Mouse (Mus musculus) lung, postnatal 36 days (tissue): ENCODE results near the gene Gpr19.
A peak's percentile ranks its signal among the peaks of the same experiment; 100 is the strongest.

ENCODE experiments used
- DNase-seq: peaks from one replicate; pipeline ENCODE4 v3.0.0; 2022; ENCODE audit warnings: mixed read lengths

Gene Gpr19

DNA sequence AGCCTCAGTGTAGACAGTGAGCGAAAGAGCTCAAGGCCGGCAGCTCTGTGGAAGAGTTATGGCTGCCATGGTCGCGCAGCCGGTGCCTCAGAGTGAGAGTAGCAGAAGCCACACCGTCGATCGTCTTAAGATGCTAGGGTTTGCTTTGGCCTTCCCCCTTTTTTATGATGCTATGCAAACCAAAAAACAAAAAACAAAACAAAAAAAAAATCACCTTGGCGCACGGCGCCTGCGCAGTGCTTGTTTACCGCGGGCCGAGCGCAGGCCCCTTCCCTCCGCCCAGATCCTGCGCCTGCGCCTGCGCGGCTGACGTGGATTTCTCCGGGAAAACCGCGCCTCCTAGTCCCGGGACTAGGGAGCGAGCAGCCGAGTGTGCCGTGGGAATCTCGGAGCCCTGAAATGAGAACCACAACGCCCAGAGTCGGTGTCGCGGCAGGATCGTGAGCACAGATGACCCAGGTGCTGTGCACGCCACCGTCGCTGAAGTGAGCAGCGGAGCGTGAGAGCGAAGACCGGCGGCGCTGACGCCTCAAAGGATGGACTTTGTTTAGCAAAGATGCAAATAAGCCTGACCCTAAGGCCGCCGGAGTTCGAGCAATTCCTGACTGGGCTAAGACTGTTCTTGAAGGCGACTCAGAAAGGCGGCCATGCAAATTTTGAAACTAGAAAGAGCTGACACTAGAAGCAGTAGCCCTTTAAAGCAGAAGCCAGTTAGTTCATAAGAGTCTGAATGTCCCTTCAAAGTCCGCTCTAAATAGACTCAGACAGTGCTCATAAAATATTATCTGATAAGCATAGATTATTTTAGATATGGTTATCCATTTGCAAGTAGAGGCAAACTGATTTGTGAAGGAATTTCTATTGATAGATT lies at the start of gene Gpr19:
Gpr19 (minus strand) TSS at position 484 of the 871 bp plus-strand sequence.
- DNase-seq = peak; percentile 93

DNA sequence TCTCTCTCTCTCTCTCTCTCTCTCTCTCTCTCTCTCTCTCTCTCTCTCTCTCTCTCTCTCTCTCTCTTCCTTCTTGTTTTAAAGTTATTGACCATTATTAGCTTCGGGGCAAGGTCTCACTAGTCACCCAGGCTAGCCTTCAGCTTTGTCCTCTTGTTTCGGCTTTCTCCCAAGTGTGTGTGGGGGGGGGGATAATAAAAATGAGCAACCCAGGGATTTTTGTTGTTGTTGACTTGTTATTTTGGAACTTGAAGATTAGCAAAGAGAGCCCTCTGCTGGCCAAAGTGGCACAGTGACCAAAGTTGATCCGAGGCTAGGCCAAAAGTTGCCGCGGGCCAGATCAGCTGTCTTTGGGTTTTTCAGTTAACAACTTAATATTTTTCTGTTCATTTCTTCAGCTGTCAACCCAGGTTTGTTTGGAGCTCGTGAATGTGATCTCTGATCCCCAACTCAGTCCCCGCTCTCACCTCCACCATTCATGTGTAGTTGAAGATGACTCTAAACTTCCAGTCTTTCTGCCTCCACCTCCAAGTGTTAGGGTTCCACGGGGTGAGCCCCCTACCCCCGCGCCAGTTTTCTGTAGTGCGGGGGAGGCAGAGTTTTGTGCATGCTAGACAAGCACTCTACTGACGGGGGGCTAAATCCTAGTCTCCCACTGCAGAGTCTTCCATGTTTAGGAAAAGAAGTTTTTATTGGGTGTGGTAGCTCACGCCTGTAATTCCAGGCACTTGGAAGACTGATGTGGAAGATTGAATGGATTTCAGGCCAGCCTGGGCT lies 49.1 kb upstream of the Gpr19 start:
- DNase-seq = peak; percentile 90

DNA sequence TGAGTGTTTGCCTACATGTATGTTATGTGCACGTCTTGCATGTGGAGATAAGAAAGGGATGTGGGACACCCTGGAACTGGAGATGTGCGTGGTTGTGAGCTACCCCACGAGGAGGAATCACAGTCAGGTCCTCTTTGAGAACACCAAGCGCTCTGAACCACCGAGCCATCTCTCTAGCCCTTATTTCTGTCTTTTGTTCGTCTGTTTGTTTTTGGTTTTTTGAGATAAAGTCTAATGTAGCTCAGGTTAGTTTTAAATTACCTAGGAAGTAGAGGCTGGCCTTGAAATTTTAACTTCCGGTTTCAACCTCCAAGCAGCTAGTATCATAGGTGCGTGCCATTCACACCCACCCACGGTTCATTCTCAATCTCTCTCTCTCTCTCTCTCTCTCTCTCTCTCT lies 48.5 kb upstream of the Gpr19 start:
- no peak for DNase-seq

DNA sequence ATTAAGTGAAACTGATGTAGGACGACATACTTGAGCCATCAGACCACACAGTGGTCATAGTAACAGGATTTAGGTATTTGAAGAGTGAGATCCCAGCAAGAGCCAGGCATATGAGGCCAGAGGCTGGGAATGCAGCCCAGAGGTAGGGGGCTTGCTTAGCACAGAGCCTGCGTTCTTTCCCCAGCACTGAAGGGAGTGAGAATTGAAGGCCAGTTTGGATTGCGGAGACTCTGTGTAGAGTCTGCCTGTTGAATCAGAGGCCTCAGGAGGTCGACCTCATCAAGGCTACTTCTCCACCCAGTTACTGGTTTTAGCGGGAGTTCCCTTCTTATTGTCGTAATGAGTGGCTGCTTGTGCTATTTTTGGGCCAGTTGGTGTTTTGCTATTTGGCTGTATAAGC lies 47.7 kb upstream of the Gpr19 start:
- no peak for DNase-seq

DNA sequence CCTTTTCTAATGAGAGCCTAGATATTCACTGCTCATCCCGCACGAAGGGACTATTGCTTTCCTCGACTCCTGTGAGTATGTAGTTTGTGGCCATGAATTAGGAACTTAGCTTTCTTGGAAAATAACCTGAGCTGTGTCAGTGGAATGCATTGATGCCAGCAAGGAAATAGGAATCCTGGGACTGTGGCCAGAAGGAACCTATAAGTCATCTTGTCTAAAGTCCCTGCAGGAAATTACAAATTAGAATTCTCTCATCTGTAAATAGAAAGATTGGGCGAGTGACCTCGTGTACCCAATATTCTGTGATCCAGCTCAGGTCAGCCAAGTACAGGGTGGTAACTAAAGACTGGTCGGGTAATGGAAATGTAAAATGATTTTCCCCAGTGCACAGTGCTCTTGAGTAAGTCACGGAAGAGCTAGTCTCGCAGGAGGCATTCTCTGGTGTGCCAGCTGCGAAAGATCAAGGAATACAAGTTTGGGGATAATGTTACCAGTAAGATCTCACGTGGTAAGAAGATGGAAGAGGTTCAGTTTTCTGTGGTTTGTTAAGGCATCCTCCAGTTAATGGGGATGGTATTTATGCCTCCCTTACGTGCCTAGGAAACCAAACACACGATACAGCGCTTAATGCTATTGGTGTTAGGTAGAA lies 45.5 kb upstream of the Gpr19 start:
- peak; percentile 23 for DNase-seq

DNA sequence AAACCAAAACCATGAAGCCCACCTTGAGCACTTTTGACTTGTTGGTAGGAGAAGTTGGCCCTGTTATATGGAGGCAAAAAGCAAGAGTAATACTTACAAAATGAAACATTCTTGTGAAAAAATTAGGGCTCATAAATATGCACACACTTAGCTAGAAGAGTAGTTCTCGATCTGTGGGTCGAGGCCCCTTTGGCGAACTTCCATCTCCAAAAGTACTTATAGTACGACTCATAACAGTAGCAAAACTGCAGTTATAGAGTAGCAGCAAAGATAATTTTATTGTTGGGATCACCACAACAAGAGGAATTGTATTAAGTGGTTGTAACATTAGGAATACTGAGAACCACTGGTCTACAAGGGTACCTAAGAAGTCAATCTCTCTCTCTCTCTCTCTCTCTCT lies 41.4 kb upstream of the Gpr19 start:
- DNase-seq = no peak

DNA sequence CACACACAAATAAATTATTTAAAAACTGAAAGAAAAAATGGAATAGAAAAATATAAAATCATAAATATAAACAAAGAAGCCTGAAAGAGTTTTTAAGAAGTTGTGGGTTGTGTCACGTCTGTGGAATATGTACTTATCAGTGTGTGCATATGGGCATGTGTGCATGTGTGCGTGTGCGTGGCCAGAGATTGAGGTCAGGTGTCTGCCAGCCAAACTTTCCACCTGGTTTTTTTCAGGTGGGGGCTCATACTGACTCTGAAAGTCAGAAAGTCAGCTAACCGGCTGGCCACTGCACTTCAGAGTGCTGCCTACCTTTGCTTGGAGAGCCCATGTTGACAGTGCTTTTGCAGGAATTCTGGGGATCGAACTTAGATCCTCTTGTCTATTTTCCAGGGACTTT lies 35.9 kb upstream of the Gpr19 start:
- DNase-seq = no peak

DNA sequence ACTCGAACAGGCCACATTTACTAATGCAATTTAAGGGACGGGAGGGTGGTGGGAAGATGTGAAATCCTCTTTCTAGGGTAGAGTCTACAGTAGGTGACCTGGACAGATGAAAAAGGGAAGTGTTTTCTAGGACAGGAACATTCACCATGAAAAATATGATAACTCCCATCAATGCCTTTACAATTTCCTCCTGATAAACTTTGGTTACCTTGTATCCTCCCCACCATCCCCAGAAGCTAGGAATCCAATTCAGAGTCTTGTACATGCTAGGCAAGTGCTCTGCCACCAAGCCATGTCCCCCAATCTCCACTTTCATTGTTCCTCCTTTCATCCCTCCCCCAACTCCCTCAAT lies 34.8 kb upstream of the Gpr19 start:
- no peak for DNase-seq

DNA sequence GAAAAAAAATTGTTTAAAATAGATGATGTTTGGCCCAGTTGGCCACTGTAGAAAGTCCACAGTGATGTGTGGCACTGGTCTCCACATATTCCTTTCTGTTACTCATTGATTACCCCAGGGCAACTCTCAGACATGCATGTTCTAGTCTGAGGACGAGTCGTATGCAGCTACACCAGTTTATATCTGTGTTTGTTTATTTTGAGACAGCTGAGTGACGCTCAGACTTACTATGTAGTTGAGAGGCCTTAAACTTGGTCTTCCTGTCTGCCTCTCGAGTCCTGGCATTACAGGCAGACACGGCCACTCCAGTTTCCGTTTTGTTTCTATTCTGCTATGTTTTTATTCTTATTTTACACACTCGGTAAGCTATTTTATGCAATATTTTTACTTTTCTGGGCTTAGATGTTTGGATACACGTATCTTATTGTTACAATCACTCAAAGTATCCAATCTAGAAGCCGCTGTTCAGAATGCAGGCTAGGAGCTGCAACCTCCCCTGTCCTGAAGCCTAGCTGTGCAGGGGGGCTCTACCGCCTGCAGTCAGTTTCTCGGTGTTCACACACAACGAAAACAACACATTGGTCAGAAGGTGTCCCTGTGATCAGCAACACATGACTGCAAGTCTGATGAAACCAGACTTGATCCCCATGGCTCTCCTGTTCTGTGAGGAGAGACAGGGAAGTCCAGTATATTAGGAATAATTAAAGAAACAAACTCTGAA lies 34.3 kb upstream of the Gpr19 start:
- DNase-seq = no peak

DNA sequence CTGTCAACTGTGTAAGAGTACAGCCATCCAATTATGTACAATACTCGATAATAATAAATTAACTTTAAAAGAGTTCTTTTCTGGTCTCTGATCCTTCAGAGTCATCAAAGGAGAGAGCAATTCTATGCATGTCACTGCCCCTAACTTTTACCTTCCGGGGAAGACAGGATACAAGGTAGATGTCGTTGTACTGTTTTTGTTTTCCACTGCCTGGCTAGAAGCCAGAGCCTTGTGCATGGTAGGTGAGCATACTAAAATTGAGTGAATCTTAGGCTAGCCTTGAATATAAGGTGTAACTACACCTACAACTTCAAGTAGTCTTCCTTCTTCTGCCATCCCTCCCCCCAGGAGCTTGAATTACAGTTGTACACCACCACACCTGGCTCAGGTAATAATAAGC lies 32.8 kb upstream of the Gpr19 start:
- DNase-seq = no peak

DNA sequence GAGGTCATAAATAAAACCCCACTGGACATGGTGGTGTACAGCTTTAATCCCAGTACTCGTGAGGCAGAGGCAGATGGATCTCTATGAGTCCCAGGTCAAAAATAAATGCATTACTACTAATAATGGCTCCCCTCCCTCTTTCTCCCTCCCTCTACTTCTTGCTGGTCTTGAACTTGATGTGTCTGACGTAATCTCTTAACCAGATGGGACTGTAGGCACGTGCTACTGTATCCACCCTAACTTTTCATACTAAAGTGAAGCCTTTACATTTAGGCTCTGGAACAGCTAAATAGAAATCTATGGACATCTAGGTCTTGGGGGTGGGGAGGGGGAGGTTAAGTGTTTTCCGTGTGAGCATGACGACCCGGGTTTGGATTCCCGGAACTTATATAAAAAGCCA lies 32.0 kb upstream of the Gpr19 start:
- DNase-seq = no peak

DNA sequence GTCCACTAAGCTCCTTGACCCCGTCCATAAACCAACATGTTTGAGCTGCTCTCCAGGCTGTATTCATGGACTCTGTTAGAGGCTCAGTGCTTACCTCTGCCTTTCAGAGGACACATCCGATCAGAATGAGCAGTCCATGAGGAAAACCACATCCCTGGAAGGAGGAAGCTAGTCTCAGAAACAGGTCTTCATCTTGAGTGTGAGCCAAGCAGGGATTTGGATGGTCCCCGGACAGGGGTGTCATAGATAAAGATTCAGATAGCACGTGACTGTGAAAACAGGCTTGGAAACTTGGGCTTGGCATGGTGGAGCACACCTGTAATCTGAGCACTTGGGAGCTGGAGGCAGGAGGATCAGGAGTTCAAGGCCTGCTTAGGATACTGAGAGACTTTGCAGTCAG lies 31.5 kb upstream of the Gpr19 start:
- no peak for DNase-seq

DNA sequence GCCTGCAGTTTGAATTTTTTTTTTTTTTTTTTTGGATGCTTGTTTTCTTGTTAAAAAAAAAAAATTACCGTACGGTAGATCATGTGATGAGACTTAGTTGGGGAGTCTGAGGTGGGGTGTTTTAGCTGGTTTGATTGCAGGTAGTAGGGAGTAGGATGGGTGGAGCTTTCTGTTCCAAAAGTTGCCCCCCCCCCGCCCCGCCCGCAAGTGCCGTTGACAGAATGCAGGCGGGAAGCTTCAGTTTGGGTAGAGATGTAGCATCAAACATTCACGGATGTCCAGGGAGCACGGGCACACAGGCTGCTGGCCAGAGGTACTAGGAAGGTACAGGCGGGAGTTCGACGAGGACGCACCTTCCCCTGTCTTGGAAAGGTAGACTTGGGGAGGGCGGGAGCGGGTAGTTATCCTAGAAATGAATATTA lies 30.5 kb upstream of the Gpr19 start:
- DNase-seq = peak; percentile 34

DNA sequence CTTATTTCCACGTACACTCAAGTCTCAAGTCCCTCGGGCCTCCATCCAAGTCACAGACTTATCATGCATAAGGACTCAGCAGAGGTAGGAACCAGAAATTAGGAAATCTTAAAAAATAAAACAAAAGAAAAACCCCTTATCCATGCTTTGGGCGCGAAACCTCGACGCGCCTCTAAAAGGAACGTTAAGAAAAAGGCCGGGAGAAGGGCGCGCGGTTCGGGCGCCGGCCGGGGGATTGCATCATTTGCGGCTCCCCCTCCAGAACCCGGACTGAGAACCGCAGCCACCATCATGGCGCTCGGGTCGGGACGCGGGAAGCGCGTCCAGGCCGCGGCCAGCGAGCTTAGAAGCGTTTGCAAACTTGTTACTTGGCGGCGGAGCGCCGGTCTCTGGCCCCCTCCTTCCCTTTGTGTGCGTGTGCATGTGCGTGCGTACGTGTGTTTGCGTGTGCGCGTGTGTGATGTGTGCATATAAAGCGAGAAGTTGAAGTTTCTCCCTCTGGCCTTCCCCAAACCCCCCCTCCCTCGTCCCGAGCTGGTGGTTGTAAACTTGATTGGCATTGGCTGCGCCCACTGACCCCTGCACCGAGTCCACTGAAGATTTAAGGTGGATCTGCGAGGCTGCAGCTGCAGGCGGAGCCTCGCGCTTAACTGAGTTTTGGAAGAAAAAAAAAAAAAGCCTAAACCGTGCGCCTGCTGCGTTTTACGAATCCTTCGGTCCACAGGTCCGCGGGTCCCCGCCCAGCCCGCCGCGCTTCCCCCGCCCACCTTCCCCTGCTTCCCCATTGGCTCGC lies 29.9 kb upstream of the Gpr19 start:
- peak; percentile 92 for DNase-seq

DNA sequence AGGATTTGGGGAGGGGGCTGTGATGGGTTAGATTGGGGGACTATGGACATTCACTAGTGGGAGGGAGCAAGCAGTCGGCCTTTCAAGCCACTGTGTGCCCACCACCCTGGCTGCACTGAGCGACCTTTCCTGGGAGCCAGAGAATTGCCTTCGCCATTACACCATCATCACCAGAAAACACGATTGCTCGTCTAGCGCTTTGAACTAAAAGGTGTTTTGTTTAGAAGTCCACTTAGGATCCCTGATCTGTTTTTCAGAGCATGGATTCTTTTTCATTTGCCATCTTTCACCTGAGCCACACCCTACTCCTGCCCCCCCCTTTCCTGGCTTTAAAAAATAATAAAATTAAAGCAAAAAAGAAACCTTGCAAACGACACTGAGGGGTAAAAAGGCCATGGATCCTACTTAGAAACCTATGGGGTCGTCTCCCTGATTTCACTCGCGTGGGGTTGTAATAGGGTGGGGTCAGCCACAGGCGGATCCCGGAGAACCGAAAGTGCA lies 29.3 kb upstream of the Gpr19 start:
- peak; percentile 22 for DNase-seq

DNA sequence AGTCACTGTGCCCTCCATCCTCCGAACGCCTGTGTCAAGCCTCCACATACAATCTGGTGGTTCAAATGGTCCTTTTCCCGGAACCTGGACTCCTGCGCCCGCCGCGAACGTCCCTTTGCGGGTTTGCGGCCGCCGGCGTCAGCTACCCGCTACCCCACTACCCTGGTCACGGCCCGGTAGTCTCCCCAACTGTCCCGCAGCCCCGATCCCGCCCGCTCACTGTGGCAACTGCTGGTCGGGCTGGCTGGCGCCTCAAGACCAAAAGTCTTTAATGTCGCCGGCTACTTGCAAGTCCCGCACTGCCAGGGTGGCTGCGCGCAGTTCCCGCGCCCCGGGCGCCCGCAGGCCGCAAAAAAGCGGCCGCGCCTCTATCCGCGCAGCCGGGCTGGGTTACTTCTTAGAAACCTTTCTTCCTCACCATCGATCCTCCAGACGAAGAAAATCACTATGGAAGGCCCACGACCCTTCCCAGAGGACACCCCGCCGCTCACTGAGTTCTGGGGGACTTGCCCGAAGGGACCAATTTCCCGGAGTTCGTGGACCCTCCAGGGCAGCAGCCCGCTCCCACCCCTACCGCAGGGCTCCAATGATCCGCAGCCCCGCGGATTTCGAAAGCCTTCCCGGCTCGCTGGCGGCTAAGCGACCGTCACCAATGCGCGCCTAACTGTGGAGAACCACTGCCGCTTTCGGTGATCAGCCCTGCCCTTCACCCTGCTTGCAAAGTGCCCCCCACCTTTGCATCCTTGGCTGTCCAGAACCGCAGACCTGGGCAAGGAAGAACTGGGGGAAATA lies 28.6 kb upstream of the Gpr19 start:
- DNase-seq = peak; percentile 70

DNA sequence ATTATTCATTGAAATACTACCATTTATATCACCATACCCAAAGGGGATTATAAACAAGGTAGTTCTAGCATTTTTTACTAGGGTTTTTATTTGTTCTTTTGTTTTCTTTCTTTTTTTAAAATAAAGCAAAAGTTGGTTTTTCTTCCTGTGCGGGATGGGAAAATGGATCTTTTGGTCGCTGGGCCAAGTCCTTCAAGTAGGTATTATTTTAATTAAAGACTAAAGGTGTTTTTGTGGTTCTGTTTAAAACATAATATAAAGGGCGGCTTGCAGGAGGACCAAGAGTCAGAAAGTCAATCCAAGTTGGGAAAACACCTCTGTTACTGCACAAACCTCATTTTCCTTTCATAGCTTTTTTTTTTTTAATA lies 27.9 kb upstream of the Gpr19 start:
- no peak for DNase-seq

DNA sequence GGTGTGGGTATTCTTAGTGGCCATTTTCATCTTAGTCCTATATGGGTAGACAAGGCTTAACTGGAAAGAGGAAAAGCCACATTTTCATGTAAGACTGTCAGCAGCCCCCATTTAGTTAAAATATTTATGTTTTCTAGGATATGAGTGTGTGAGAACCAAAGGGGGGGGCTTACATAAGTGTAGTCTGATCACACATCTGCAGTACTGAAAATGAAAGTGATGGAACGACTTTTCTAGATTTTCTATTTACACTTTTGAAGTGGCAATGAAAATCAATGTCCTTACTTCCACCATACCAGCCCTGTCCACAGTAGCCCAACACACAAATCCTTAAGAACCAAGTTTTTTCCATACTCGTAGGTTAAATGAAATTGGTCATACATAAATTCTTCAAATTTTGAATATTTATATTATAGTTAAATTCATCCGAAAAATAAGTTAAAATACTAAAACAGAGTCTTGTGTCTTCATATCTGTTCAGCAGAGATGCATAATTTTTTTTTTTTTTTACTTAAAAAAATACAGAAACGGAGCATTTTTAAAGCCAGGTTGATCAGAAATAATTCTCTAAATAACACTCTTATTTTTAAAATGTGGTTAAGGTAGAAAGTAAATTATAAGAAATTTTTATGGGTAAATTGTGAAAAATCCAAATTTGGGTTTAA lies 27.4 kb upstream of the Gpr19 start:
- no peak for DNase-seq

DNA sequence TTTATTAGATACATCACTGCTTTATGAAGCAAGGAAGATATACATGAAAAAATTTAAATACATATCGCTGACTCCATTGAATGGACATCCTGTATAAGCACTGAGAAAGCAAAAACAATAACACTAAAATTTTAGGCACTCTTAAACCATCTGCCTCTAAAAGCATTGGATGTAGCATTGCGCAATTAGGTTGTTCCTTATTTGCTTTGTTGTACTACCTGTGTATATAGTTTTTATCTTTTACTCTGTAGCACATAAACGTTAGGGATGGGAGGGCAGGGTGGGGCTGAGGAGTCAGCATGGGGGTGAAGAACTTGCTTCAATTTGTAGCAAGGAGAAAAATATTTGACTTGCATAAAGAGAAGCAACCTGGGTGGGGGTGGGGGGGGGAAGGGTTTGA lies 25.9 kb upstream of the Gpr19 start:
- DNase-seq = no peak

DNA sequence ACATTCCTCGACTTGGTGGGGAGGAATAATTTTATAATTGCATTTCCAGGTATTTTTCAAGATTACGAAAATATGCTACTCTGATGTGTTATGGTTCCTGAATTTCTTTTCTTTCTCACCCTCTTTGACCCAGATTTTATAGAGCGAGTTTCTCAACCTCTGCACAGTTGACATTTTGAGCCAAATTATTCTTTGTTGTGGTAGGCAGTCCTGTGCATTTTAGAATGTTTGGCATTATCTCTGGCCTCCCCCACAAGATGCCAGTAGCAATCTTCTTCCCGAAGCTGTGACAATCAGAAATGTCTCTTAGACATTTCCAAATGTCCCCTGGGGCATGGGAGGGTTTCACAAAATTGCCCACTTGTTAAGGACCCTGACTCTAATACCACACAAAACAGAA lies 25.3 kb upstream of the Gpr19 start:
- DNase-seq = no peak
